In the genomic region with DNA sequence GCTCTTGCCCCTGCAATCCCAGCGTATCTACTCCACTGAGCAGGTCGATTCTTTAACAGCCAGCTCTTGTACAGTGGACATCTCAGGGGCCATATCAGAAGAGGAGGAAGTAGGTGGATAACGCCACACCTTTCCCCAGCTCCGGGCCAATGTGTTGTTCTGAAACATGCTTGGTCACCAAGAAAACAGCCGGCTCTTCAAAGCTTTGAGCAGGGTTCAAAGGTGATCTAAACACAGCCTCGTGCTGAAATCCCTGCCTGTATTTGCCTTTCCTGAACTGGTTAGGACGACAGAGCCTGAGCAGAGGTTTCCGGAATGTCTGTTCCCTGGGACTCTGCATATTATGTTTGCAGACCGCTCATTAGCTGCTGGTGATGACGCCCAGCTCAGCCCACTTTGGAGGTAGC, we compare ENCODE assay signal across 19 mouse cellular contexts. TPM values are rescaled to one million over a fixed set of nuclear protein-coding genes. Genes with fewer than 3 reads are reported as not detected.
DNase-seq lines count a peak whose midpoint lies in the region; ATAC-seq lines count a peak whose summit lies in the region.
"Had no signal": no experiment of that assay in that cellular context is flagged by ENCODE, and none has a peak within 500 bp of the region (broad histone marks: within the 10 kb centered on the region; RNA-seq: fewer than 3 reads in every experiment).

No protein-coding gene starts in this region.

- H3K4me1 ChIP-seq in embryonic facial prominence, embryonic 10.5 days, result peaks cover 9% of the 10 kb centered on the region
- H3K4me1 ChIP-seq in liver, embryonic 11.5 days (replicated peaks; ENCODE audit: control insufficient read depth, insufficient read depth, low read length), result no peaks in the 10 kb centered on the region
- no peaks in the 10 kb centered on the region for H3K4me1 ChIP-seq in stomach, embryonic 15.5 days
- H3K4me1 ChIP-seq in hindbrain, embryonic 10.5 days (replicated peaks), result peaks cover 5% of the 10 kb centered on the region; the same call in 1 of the 2 replicates
- H3K4me1 ChIP-seq: midbrain, embryonic 15.5 days had no signal

- intact Hi-C loops in heart, postnatal 25 days (cut with DNase I), result no loop called here

- no peak overlapping the region for H3K4me2 ChIP-seq in liver, embryonic 11.5 days
- H3K4me2 ChIP-seq in stomach, embryonic 15.5 days, result no peak overlapping the region
- H3K4me2 ChIP-seq: embryonic facial prominence, embryonic 15.5 days; forebrain, embryonic 12.5 days; heart, embryonic 12.5 days; midbrain, embryonic 15.5 days had no signal

- H3K9me3 ChIP-seq in embryonic facial prominence, embryonic 10.5 days, result 0 out of 2 replicates have a peak, but pooled peaks cover 3% of the 10 kb centered on the region
- H3K9me3 ChIP-seq in liver, embryonic 11.5 days (ENCODE audit: control insufficient read depth, low read length), result 0 out of 2 replicates have a peak, but pooled peaks cover 3% of the 10 kb centered on the region
- no peaks in the 10 kb centered on the region for H3K9me3 ChIP-seq in stomach, embryonic 15.5 days
- H3K9me3 ChIP-seq in hindbrain, embryonic 10.5 days, result no peaks in the 10 kb centered on the region
- H3K9me3 ChIP-seq: embryonic facial prominence, embryonic 15.5 days; midbrain, embryonic 15.5 days had no signal

- H3K36me3 ChIP-seq in embryonic facial prominence, embryonic 10.5 days (replicated peaks), result no peaks in the 10 kb centered on the region
- no peaks in the 10 kb centered on the region for H3K36me3 ChIP-seq in liver, embryonic 11.5 days (ENCODE audit: control insufficient read depth, insufficient read depth, low read length)
- H3K36me3 ChIP-seq in stomach, embryonic 15.5 days, result no peaks in the 10 kb centered on the region
- H3K36me3 ChIP-seq in hindbrain, embryonic 10.5 days, result no peaks in the 10 kb centered on the region
- H3K36me3 ChIP-seq: embryonic facial prominence, embryonic 15.5 days; forebrain, embryonic 12.5 days; heart, embryonic 12.5 days; midbrain, embryonic 15.5 days had no signal

- H3K9ac ChIP-seq in liver, embryonic 11.5 days (ENCODE audit: low read depth, low read length), result no peak overlapping the region
- no peak overlapping the region for H3K9ac ChIP-seq in stomach, embryonic 15.5 days
- H3K9ac ChIP-seq: embryonic facial prominence, embryonic 15.5 days; forebrain, embryonic 12.5 days; heart, embryonic 12.5 days; midbrain, embryonic 15.5 days had no signal

- ATAC-seq in liver, embryonic 11.5 days (replicated peaks; ENCODE audit: low FRiP score), result peak; percentile 44
- ATAC-seq in stomach, embryonic 15.5 days (ENCODE audit: insufficient read depth, low FRiP score, low read depth), result peak; percentile 67
- ATAC-seq in erythroblast, adult 5-6 weeks (replicated peaks; ENCODE audit: low FRiP score, poor library complexity, severe bottlenecking), result no peak
- ATAC-seq: midbrain, embryonic 15.5 days had no signal

- WGBS in embryonic facial prominence, embryonic 10.5 days, result 66% methylated on average over 10 of the region's 10 CpGs
- 60% methylated on average over 10 of the region's 10 CpGs for WGBS in liver, embryonic 11.5 days
- 40% methylated on average over 10 of the region's 10 CpGs for WGBS in stomach, embryonic 15.5 days
- WGBS in hindbrain, embryonic 10.5 days, result 75% methylated on average over 10 of the region's 10 CpGs

- H3K27me3 ChIP-seq in embryonic facial prominence, embryonic 10.5 days (replicated peaks; ENCODE audit: low read depth, poor library complexity, severe bottlenecking), result no peaks in the 10 kb centered on the region
- H3K27me3 ChIP-seq in liver, embryonic 11.5 days (replicated peaks; ENCODE audit: control insufficient read depth, insufficient read depth, low read length), result no peaks in the 10 kb centered on the region
- H3K27me3 ChIP-seq in stomach, embryonic 15.5 days (replicated peaks), result no peaks in the 10 kb centered on the region
- H3K27me3 ChIP-seq in hindbrain, embryonic 10.5 days (ENCODE audit: insufficient read depth, poor library complexity, severe bottlenecking), result no peaks in the 10 kb centered on the region
- H3K27me3 ChIP-seq: CH12.LX; embryonic facial prominence, embryonic 15.5 days; forebrain, embryonic 12.5 days; heart, embryonic 12.5 days; midbrain, embryonic 15.5 days had no signal

- peak; percentile 64 for DNase-seq in heart, adult 11 months
- no peak for DNase-seq in heart, postnatal 25 days (ENCODE audit: low spot score)
- peak; percentile 24 for DNase-seq in embryonic facial prominence, embryonic 10.5 days (ENCODE audit: low spot score)
- DNase-seq in liver, embryonic 11.5 days (ENCODE audit: low spot score), result no peak
- no peak for DNase-seq in cerebellum, adult 11-12 months
- no peak for DNase-seq in hindbrain, embryonic 10.5 days (ENCODE audit: low spot score)
- DNase-seq: cerebellum, adult 18-20 months; gastrocnemius, postnatal 25 days; heart, postnatal 4 days; layer of hippocampus, postnatal 36 days; lung, postnatal 4 days; right cerebral cortex, postnatal 14 days had no signal

- H3K4me3 ChIP-seq in embryonic facial prominence, embryonic 10.5 days, result no peak overlapping the region
- no peak overlapping the region for H3K4me3 ChIP-seq in liver, embryonic 11.5 days (ENCODE audit: low read depth, low read length)
- no peak overlapping the region for H3K4me3 ChIP-seq in stomach, embryonic 15.5 days (replicated peaks)
- no peak overlapping the region for H3K4me3 ChIP-seq in hindbrain, embryonic 10.5 days
- H3K4me3 ChIP-seq: embryonic facial prominence, embryonic 15.5 days; forebrain, embryonic 12.5 days; heart, embryonic 12.5 days; midbrain, embryonic 15.5 days had no signal

- H3K27ac ChIP-seq in embryonic facial prominence, embryonic 10.5 days (replicated peaks), result 0 out of 2 replicates have a peak overlapping the region, but pooled peaks have one; percentile 14
- no peak overlapping the region for H3K27ac ChIP-seq in liver, embryonic 11.5 days (ENCODE audit: low read depth, low read length)
- H3K27ac ChIP-seq in stomach, embryonic 15.5 days, result no peak overlapping the region
- no peak overlapping the region for H3K27ac ChIP-seq in hindbrain, embryonic 10.5 days
- H3K27ac ChIP-seq: embryonic facial prominence, embryonic 15.5 days; forebrain, embryonic 12.5 days; midbrain, embryonic 15.5 days had no signal

RNA-seq across cellular contexts. Expression of gene Plbd1, which starts 14.3 kb away (rescaled TPM):
- total RNA-seq in heart, postnatal 25 days (2021), result 10 to 100 TPM; 36.5 to 39.9 TPM
- 1.9 and 2.6 TPM in 2 replicates for polyA plus RNA-seq in embryonic facial prominence, embryonic 10.5 days (2016; fragmentation: Nextera tagmentation; extraction: Ambion mirVana)
- 0.86 and 1.2 TPM in 2 replicates for polyA plus RNA-seq in liver, embryonic 11.5 days (2014; fragmentation: Nextera tagmentation; extraction: Ambion mirVana)
- 15.1 and 20.1 TPM in 2 replicates for polyA plus RNA-seq in stomach, embryonic 15.5 days (2015; fragmentation: Nextera tagmentation; extraction: Ambion mirVana)
- total RNA-seq in erythroblast, adult 5-6 weeks (2015; ENCODE audit: low replicate concordance), result 44.2 and 65.4 TPM in 2 replicates
- total RNA-seq in erythroblast, adult 5-6 weeks (2017; ENCODE audit: low replicate concordance), result 49.7 and 54.4 TPM in 2 replicates
- 1.8 TPM in 2 replicates for polyA plus RNA-seq in hindbrain, embryonic 10.5 days (2016; fragmentation: Nextera tagmentation; extraction: Ambion mirVana)
- total RNA-seq: CH12.LX had no signal

Comparison
In these comparisons a context has a peak if more than half of its experiments do, and no peak if none do; other contexts are left out.
1. DNase-seq: peak in heart, adult 11 months (single experiment) and embryonic facial prominence, embryonic 10.5 days (single experiment); none in heart, postnatal 25 days (single experiment), liver, embryonic 11.5 days (single experiment), cerebellum, adult 11-12 months (single experiment) and hindbrain, embryonic 10.5 days (single experiment).